Mouse (Mus musculus) E14TG2a.4 (cell line): ENCODE measurements around the gene Hdhd5.

ENCODE experiments used
- H3K27me3 ChIP-seq: 2 replicates; pipeline ENCODE4 v1.6.1; 2014; ENCODE audit warnings: low read length, control low read depth; ENCODE audit not compliant: insufficient read depth
- H3K36me3 ChIP-seq: 2 replicates; pipeline ENCODE4 v1.6.1; 2014; ENCODE audit warnings: low read length, control low read depth; ENCODE audit not compliant: insufficient read depth
- H3K4me1 ChIP-seq: replicated peaks from 2 replicates; pipeline ENCODE4 v1.6.1; 2014; ENCODE audit warnings: low read depth, low read length, control low read depth
- H3K4me3 ChIP-seq: replicated peaks from 2 replicates; pipeline ENCODE4 v1.5.1; 2014; ENCODE audit warnings: mild to moderate bottlenecking, low read length
- H3K9me3 ChIP-seq: 2 replicates; pipeline ENCODE4 v1.6.1; 2014; ENCODE audit warnings: low read length, control low read depth
- CTCF ChIP-seq: conservative IDR thresholded peaks from 2 replicates; pipeline ENCODE4 v1.5.1; 2014; ENCODE audit warnings: low read length
- NANOG ChIP-seq: IDR thresholded peaks from 2 replicates; pipeline ENCODE4 v1.6.1; 2014; ENCODE audit warnings: borderline replicate concordance, low read length, mixed read lengths
- POU5F1 ChIP-seq: IDR thresholded peaks from 2 replicates; pipeline ENCODE4 v1.6.1; 2014; ENCODE audit warnings: low read length, borderline replicate concordance

The Hdhd5 gene

DNA sequence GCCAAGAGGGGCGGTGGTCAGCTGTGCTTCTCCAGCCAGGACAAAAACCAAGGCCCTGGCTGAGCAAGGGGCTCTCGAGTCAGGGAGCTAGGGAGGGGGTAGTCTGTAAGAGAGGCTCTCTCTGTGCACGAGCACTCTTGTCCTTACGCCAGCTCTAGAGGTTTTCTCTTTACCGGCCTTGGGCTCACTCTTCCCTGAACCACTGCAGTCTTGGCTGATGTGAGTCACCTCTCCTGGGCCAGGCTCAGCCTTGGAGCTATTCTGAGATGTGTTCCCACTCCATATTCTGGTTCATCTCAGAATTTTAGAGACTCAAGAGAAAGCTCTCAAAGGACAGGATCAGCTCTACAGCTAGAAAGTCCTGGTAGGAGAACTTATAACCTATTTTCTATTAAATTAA, 13.8 kb downstream of the Hdhd5 start:
- TF ChIP-seq NANOG (no peak), CTCF (no peak), POU5F1 (no peak)
- H3K4me1 ChIP-seq, result peaks cover 12% of the 10 kb centered on the region
- peaks cover 99% of the 10 kb centered on the region for H3K36me3 ChIP-seq
- no peaks in the 10 kb centered on the region for H3K9me3 ChIP-seq
- H3K27me3 ChIP-seq, result no peaks in the 10 kb centered on the region
- H3K4me3 ChIP-seq, result no peak overlapping the region

DNA sequence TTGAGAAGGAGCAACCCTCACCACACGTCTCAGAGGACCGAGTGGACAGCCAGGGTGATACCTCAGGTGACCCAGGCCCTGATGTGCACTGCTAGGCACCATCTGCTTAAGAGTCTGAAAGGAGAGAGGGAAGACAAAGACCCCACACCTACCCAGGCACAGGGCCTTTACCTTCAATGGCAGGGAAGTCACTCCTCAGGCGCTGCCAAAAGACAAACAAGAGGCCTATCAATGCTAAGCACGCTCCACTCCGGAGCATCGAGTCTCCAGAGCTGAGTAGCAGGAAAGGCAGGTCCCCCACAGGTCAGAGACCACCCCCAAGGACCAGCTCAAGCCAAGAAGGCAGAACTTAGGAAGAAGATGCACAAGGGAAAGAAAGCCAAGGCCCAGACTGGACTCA, 14.2 kb downstream of the Hdhd5 start:
- H3K36me3 ChIP-seq, result peaks cover 95% of the 10 kb centered on the region
- no peak for TF ChIP-seq POU5F1
- no peak for TF ChIP-seq NANOG
- TF ChIP-seq CTCF, result no peak
- H3K9me3 ChIP-seq, result no peaks in the 10 kb centered on the region

GRCm38 (mm10) chr6:120516422-120516821, 14.7 kb downstream of the Hdhd5 start:
- TF ChIP-seq NANOG, result no peak
- TF ChIP-seq CTCF, result no peak
- TF ChIP-seq POU5F1, result no peak
- Histone ChIP-seq H3K4me3 (no peak overlapping the region), H3K4me1 (peaks cover 19% of the 10 kb centered on the region), H3K9me3 (no peaks in the 10 kb centered on the region), H3K27me3 (no peaks in the 10 kb centered on the region), H3K36me3 (peaks cover 90% of the 10 kb centered on the region)

More for the DNA sequence above, 14.2 kb downstream of the Hdhd5 start:
- no peaks in the 10 kb centered on the region for H3K27me3 ChIP-seq
- H3K4me3 ChIP-seq, result no peak overlapping the region
- H3K4me1 ChIP-seq, result peaks cover 14% of the 10 kb centered on the region

GRCm38 (mm10) chr6:120511212-120511611, 19.9 kb downstream of the Hdhd5 start:
- Histone ChIP-seq H3K36me3 (peaks cover 52% of the 10 kb centered on the region), H3K4me1 (peaks cover 60% of the 10 kb centered on the region), H3K4me3 (peak overlapping the region; percentile 48), H3K27me3 (no peaks in the 10 kb centered on the region), H3K9me3 (no peaks in the 10 kb centered on the region)
- no peak for TF ChIP-seq POU5F1
- TF ChIP-seq CTCF, result no peak
- TF ChIP-seq NANOG, result no peak

DNA sequence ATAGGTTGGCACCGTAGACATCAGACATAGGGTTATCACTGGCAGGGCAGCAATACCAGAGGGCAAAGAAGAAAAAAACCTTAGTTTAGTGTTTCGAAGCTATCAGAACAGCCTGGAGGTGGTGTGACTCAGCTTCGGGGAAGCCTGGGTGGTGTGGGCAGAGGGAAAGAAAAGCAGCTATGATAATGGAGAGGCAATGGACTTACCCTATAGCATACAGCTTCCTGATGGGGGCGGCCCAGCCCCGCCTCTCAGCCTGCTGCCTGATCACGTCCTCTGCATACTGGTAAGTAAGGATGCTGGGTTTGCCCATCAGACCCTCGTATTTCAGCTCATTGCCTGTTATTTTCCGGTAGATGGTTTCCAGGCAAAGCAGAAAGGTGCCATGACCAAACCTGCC, 20.7 kb downstream of the Hdhd5 start:
- Histone ChIP-seq H3K9me3 (no peaks in the 10 kb centered on the region), H3K4me3 (peak overlapping the region; percentile 48), H3K4me1 (peaks cover 60% of the 10 kb centered on the region), H3K36me3 (peaks cover 44% of the 10 kb centered on the region), H3K27me3 (no peaks in the 10 kb centered on the region)
- TF ChIP-seq CTCF, result no peak
- TF ChIP-seq POU5F1, result no peak
- TF ChIP-seq NANOG, result no peak

DNA sequence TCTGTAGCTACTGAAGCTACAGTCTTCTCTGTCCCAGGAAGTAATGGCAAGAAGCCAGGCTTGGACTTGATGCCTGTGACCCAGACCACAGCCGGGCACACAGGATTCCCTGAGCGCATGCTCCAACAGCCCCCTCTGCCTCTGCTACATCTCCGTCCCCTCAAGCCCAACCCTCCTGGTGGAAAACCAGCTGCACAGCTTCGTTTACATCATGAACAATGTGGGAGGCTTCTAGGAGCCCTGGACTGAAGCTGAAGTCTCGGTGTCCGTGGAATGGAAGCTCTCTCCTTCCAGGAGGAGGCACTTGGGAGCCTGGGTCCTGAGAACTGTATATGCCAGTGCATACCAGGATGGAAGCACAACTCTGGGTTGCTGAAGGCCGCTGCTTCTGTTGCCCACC, 21.1 kb downstream of the Hdhd5 start:
- H3K27me3 ChIP-seq, result no peaks in the 10 kb centered on the region

DNA sequence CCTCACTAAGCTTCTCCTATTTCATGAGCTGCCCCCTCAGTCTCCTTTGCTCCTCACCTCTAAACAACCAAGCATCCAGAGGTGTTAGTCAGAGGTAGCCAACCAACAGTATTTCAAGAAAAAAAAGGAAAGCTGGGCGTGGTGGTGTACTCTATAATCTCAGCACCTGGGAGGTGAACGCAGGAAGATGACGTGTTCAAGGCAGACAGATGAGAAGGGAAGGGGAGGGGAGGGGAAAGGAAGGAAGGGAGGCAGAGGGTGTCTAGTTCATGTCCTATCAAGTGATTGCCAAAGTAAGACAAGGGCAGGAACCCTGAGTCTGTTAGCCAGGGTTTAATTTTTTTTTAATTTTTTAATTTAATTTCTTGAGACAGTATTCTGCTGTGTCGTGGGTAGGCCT, 22.5 kb downstream of the Hdhd5 start:
- H3K4me1 ChIP-seq, result peaks cover 60% of the 10 kb centered on the region
- TF ChIP-seq POU5F1 (no peak), NANOG (no peak), CTCF (no peak)
- no peaks in the 10 kb centered on the region for H3K9me3 ChIP-seq
- H3K4me3 ChIP-seq, result no peak overlapping the region
- H3K27me3 ChIP-seq, result no peaks in the 10 kb centered on the region
- peaks cover 26% of the 10 kb centered on the region for H3K36me3 ChIP-seq

More for the DNA sequence above, 21.1 kb downstream of the Hdhd5 start:
- peaks cover 60% of the 10 kb centered on the region for H3K4me1 ChIP-seq
- no peaks in the 10 kb centered on the region for H3K9me3 ChIP-seq
- peak overlapping the region; percentile 48 for H3K4me3 ChIP-seq
- H3K36me3 ChIP-seq, result peaks cover 39% of the 10 kb centered on the region
- TF ChIP-seq NANOG, result no peak
- no peak for TF ChIP-seq CTCF
- TF ChIP-seq POU5F1, result no peak

- peaks cover 35% of the 10 kb centered on the region for H3K4me1 ChIP-seq
- H3K9me3 ChIP-seq, result no peaks in the 10 kb centered on the region
- H3K27me3 ChIP-seq, result no peaks in the 10 kb centered on the region
Measured at GRCm38 (mm10) chr6:120505531-120505930, 25.6 kb downstream of the Hdhd5 start.

GRCm38 (mm10) chr6:120504051-120504450, 27.1 kb downstream of the Hdhd5 start:
- TF ChIP-seq POU5F1 (no peak), NANOG (no peak), CTCF (no peak)
- Histone ChIP-seq H3K4me3 (no peak overlapping the region), H3K36me3 (no peaks in the 10 kb centered on the region), H3K27me3 (no peaks in the 10 kb centered on the region), H3K9me3 (no peaks in the 10 kb centered on the region), H3K4me1 (peaks cover 20% of the 10 kb centered on the region)

More at GRCm38 (mm10) chr6:120505531-120505930, 25.6 kb downstream of the Hdhd5 start:
- H3K36me3 ChIP-seq, result peaks cover 12% of the 10 kb centered on the region
- no peak for TF ChIP-seq CTCF
- TF ChIP-seq NANOG, result no peak
- TF ChIP-seq POU5F1, result no peak
- H3K4me3 ChIP-seq, result no peak overlapping the region
